Mouse (Mus musculus) myocyte (in vitro differentiated cells): Measurements from ENCODE around the gene 4930451I11Rik. TPM values are rescaled to one million over a fixed set of nuclear protein-coding genes. Genes with fewer than 3 reads are reported as not detected.

ENCODE experiments used
- H3K27me3 ChIP-seq: one replicate; pipeline ENCODE4 v1.6.1; 2011; ENCODE audit not compliant: control insufficient read depth, insufficient read depth, insufficient read length
- H3K36me3 ChIP-seq: one replicate; pipeline ENCODE4 v1.6.1; 2011; ENCODE audit not compliant: control insufficient read depth, insufficient read depth
- H3K4me2 ChIP-seq: one replicate; pipeline ENCODE4 v1.6.1; 2011; ENCODE audit warnings: low read depth, control low read depth
- H3K4me3 ChIP-seq: one replicate; pipeline ENCODE4 v1.5.1; 2011; ENCODE audit warnings: mild to moderate bottlenecking, control low read depth, moderate library complexity
- H3K79me2 ChIP-seq: one replicate; pipeline ENCODE4 v1.6.1; 2011; ENCODE audit not compliant: control insufficient read depth, insufficient read depth
- H3ac ChIP-seq: one replicate; pipeline ENCODE4 v1.6.1; 2011; ENCODE audit not compliant: control insufficient read depth, insufficient read length
- CEBPB ChIP-seq: IDR thresholded peaks from 2 replicates; pipeline ENCODE4 v1.6.1; 2011; ENCODE audit warnings: mild to moderate bottlenecking, moderate library complexity; ENCODE audit not compliant: poor library complexity, insufficient read depth, severe bottlenecking
- E2F4 ChIP-seq: IDR thresholded peaks from one replicate; pipeline ENCODE4 v1.6.1; 2011; ENCODE audit warnings: mild to moderate bottlenecking, control low read depth, moderate library complexity; ENCODE audit not compliant: insufficient read depth
- MAX ChIP-seq: IDR thresholded peaks from one replicate; pipeline ENCODE4 v1.6.1; 2011; ENCODE audit warnings: low read depth, mild to moderate bottlenecking, control low read depth
- MYOD1 ChIP-seq, 3 experiments: IDR thresholded peaks; one replicate each; pipeline ENCODE4 v1.6.1; 2011; ENCODE audit warnings: control low read depth in 2 of 3, low read depth in 2 of 3, mild to moderate bottlenecking in 2 of 3, moderate library complexity in 1 of 3; ENCODE audit not compliant: insufficient read length in 2 of 3, control insufficient read depth in 1 of 3
- MYOG ChIP-seq, 3 experiments: IDR thresholded peaks; one replicate each; pipeline ENCODE4 v1.6.1; 2011; ENCODE audit warnings: control low read depth in 2 of 3, low read depth in 2 of 3, mild to moderate bottlenecking in 2 of 3; ENCODE audit not compliant: insufficient read length in 2 of 3, control insufficient read depth in 1 of 3, insufficient read depth in 1 of 3
- POLR2A ChIP-seq: IDR thresholded peaks from one replicate; pipeline ENCODE4 v1.6.1; 2011; ENCODE audit warnings: low read depth, mild to moderate bottlenecking, control low read depth, moderate library complexity; ENCODE audit not compliant: insufficient read length
- POLR2AphosphoS2 ChIP-seq: IDR thresholded peaks from one replicate; pipeline ENCODE4 v1.6.1; 2011; ENCODE audit warnings: low read depth, control low read depth; ENCODE audit not compliant: insufficient read length
- REST ChIP-seq: IDR thresholded peaks from one replicate; pipeline ENCODE4 v1.6.1; 2011; ENCODE audit warnings: mild to moderate bottlenecking, control low read depth, moderate library complexity; ENCODE audit not compliant: insufficient read depth, insufficient read length
- SRF ChIP-seq: IDR thresholded peaks from one replicate; pipeline ENCODE4 v1.6.1; 2011; ENCODE audit warnings: low read depth; ENCODE audit not compliant: control insufficient read depth, insufficient read length
- TCF12 ChIP-seq: IDR thresholded peaks from one replicate; pipeline ENCODE4 v1.6.1; 2011; ENCODE audit warnings: mild to moderate bottlenecking, control low read depth; ENCODE audit not compliant: poor library complexity, insufficient read depth, severe bottlenecking
- TCF3 ChIP-seq: IDR thresholded peaks from one replicate; pipeline ENCODE4 v1.6.1; 2011; ENCODE audit warnings: low read depth, control low read depth; ENCODE audit not compliant: insufficient read length
- USF1 ChIP-seq: IDR thresholded peaks from one replicate; pipeline ENCODE4 v1.6.1; 2011; ENCODE audit warnings: low read depth, mild to moderate bottlenecking, control low read depth, moderate library complexity
- polyA plus RNA-seq: library from polyadenylated mRNA; unstranded; fragments of >200 nt; fragmentation: generic; extraction: Trizol; gene quantifications from one replicate; pipeline ENCODE4 v1.2.1, GENCODE M21; 2012; ENCODE audit warnings: missing spikeins

The 4930451I11Rik gene
- polyA plus RNA-seq, 1 experiment, result not detected

DNA sequence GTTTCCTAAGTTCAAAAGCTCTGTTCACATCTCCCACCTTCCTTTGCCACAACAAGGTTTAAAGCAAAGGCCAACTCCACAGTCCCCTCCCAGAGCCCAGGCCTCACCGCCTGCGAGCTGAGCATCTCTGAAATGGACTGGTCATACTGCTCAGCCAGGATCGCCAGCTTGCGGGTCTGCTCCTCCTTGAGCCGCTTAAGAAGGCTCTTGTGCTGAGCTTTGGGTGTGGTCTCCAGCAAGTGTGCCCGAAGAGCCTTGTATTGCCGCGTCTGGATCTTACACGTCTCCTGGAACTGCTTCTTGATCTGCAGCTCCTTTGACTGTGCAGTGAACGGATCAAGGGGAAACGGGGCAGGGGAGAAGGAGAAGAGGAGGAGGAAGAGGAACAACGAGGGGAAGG lies 36.6 kb upstream of the 4930451I11Rik start:
- Histone ChIP-seq H3ac (no peak overlapping the region), H3K36me3 (peaks cover 13% of the 10 kb centered on the region), H3K4me2 (no peak overlapping the region), H3K4me3 (no peak overlapping the region), H3K79me2 (no peaks in the 10 kb centered on the region), H3K27me3 (no peaks in the 10 kb centered on the region)
- TF ChIP-seq E2F4, result no peak
- no peak for TF ChIP-seq CEBPB
- TF ChIP-seq POLR2A, result no peak
- no peak for TF ChIP-seq TCF12
- TF ChIP-seq SRF, result no peak
- no peak for TF ChIP-seq REST
- TF ChIP-seq MYOG (IDR thresholded peaks at IDR 0.05; ENCODE audit: control insufficient read depth in 1 of 3, insufficient read depth in 1 of 3, insufficient read length in 2 of 3, low read depth in 2 of 3), result no peak
- TF ChIP-seq TCF3, result no peak
- TF ChIP-seq MYOD1 (IDR thresholded peaks at IDR 0.05; ENCODE audit: control insufficient read depth in 1 of 3, insufficient read length in 2 of 3, low read depth in 2 of 3), result no peak
- TF ChIP-seq POLR2AphosphoS2, result no peak

- no peak for TF ChIP-seq E2F4
- TF ChIP-seq POLR2AphosphoS2, result no peak
- no peak for TF ChIP-seq CEBPB
- no peak for TF ChIP-seq TCF12
- TF ChIP-seq MYOD1 (IDR thresholded peaks at IDR 0.05; ENCODE audit: control insufficient read depth in 1 of 3, insufficient read length in 2 of 3, low read depth in 2 of 3), result no peak
- no peak for TF ChIP-seq MYOG (IDR thresholded peaks at IDR 0.05; ENCODE audit: control insufficient read depth in 1 of 3, insufficient read depth in 1 of 3, insufficient read length in 2 of 3, low read depth in 2 of 3)
- TF ChIP-seq SRF, result no peak
- TF ChIP-seq REST, result no peak
- TF ChIP-seq TCF3, result no peak
- no peak for TF ChIP-seq POLR2A
- TF ChIP-seq MAX, result no peak
- no peak for TF ChIP-seq USF1
- no peaks in the 10 kb centered on the region for H3K27me3 ChIP-seq
Measured at GRCm38 (mm10) chr7:126867534-126867933, 36.1 kb upstream of the 4930451I11Rik start.

DNA sequence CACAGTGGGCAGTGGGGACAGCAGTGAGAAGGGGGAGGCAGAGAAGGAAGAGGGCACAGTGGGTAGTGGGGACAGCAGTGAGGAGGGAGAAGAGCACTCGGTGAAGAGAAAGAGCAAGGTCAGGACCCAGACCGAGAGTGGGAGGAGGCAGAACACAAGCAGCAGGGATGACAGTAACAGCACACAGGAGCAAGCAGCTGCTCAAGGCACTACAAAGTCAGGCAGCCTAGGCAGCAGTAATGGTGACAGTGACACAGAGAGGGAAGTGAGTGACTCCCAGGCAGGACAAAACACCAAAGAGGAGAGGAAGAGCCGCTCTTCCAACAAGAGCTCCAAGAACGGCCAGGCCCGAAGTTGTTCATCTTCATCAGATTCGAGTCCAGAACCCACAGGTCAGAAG lies 32.4 kb upstream of the 4930451I11Rik start:
- H3ac ChIP-seq, result peak overlapping the region; percentile 47
- no peak overlapping the region for H3K4me2 ChIP-seq
- peak overlapping the region; percentile 89 for H3K4me3 ChIP-seq
- TF ChIP-seq MAX (no peak), SRF (no peak), REST (no peak), POLR2AphosphoS2 (peak; percentile 73), E2F4 (no peak)
- peaks cover 12% of the 10 kb centered on the region for H3K79me2 ChIP-seq
- peaks cover 6% of the 10 kb centered on the region for H3K36me3 ChIP-seq
- H3K27me3 ChIP-seq, result no peaks in the 10 kb centered on the region

More at GRCm38 (mm10) chr7:126867534-126867933, 36.1 kb upstream of the 4930451I11Rik start:
- Histone ChIP-seq H3K36me3 (peaks cover 8% of the 10 kb centered on the region), H3K4me3 (no peak overlapping the region), H3ac (no peak overlapping the region), H3K79me2 (no peaks in the 10 kb centered on the region), H3K4me2 (no peak overlapping the region)

GRCm38 (mm10) chr7:126862147-126862784 lies 30.8 kb upstream of the 4930451I11Rik start, which contains the start of gene Ino80e:
TSS of gene Ino80e (minus strand) at chr7:126862377.
- TF ChIP-seq MAX (no peak), REST (no peak), CEBPB (no peak), MYOG (IDR thresholded peaks at IDR 0.05; ENCODE audit: control insufficient read depth in 1 of 3, insufficient read depth in 1 of 3, insufficient read length in 2 of 3, low read depth in 2 of 3) (no peak), E2F4 (peak; percentile 39), TCF3 (no peak), POLR2A (peak; percentile 43), POLR2AphosphoS2 (peak; percentile 63), TCF12 (no peak), MYOD1 (IDR thresholded peaks at IDR 0.05; ENCODE audit: control insufficient read depth in 1 of 3, insufficient read length in 2 of 3, low read depth in 2 of 3) (no peak), USF1 (no peak), SRF (no peak)
- H3K27me3 ChIP-seq, result no peaks in the 10 kb centered on the region
- H3K4me3 ChIP-seq, result peak within 1 kb of the TSS; percentile 89
- peaks cover 12% of the 10 kb centered on the region for H3K79me2 ChIP-seq
- H3ac ChIP-seq, result peak within 1 kb of the TSS; percentile 47
- no peaks in the 10 kb centered on the region for H3K36me3 ChIP-seq
- H3K4me2 ChIP-seq, result peak within 1 kb of the TSS; percentile 92
